In the genomic region with DNA sequence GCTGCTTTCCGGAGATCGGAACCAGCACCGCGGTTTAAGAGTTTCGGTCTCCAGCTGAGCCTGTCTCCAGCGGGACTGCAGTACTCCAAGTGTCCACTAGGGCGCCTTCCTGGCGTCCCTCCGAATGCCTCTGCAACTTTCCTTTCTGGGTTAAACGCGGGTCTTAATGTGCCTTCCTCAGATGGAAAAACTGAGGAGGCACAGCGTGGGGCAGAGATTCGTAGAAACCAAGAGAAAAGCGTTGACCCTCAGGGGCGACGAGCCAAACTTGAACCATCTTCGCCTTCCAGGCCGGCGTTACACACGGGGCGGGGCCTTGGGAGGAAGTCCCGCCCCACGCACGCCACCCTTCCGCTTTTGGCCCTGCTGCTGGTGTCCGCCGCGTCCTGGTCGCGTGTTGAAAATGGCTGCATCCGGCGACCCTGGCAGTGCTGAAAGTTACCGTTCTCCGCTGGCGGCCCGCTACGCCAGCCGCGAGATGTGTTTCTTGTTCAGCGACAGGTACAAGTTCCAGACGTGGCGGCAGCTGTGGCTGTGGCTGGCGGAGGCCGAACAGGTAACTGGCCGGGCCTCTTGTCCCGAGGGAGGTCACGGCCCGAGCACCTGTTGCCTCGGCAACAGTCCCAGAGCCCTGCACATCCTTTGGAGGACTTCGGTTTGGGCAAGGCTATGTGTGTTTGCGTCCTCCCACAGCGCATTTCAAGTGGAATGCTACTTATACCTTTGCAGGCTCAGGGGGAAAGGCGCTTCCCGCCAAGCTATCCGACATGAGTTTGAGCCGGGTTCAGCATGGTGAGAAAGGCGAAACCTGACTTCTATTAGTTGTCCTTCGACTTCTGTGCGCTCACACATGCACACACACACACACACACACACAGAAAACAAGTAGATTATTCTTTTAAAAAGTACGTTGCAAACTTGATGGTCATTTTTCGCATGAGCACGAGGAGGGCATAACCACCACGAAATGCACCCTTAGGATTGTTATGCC, we compare ENCODE assay signal across 8 mouse cellular contexts. TPM values are rescaled to one million over a fixed set of nuclear protein-coding genes. Genes with fewer than 3 reads are reported as not detected.
A peak's percentile ranks its signal among the peaks of the same experiment; 100 is the strongest.
DNase-seq lines count a peak whose midpoint lies in the region; ATAC-seq and TF ChIP-seq lines count a peak whose summit lies in the region.

A gene (plus strand): TSS at position 346 of the 991 bp plus-strand sequence.

- peak within 1 kb of the TSS; percentile 74 for H3K4me2 ChIP-seq in lung, postnatal 0 days (replicated peaks; ENCODE audit: low read depth, low read length)

- no peaks in the 10 kb centered on the region for H3K9me3 ChIP-seq in hindbrain, embryonic 10.5 days
- H3K9me3 ChIP-seq in lung, postnatal 0 days (ENCODE audit: low read length): no peaks in the 10 kb centered on the region

- no peak for TF ChIP-seq EP300 in lung, postnatal 0 days (IDR thresholded peaks at IDR 0.05)

- peak within 1 kb of the TSS; percentile 90 for H3K27ac ChIP-seq in hindbrain, embryonic 10.5 days
- H3K27ac ChIP-seq in lung, postnatal 0 days (ENCODE audit: low read length): peak within 1 kb of the TSS; percentile 86

- DNase-seq in MEL-GATA-1-ER (ENCODE audit: extremely low read depth, low read depth): peak; percentile 65
- DNase-seq in cerebellum, adult 8-10 months: peak; percentile 84
- DNase-seq in hindbrain, embryonic 10.5 days (ENCODE audit: low spot score): peak; percentile 93
- DNase-seq in layer of hippocampus, adult 9-11 months: peak; percentile 84
- peak; percentile 94 for DNase-seq in lung, postnatal 0 days (ENCODE audit: low spot score)
- peak; percentile 78 for DNase-seq in ovary, postnatal 14 days (ENCODE audit: low spot score)
- peak; percentile 87 for DNase-seq in thymus, postnatal 14 days

- no peaks in the 10 kb centered on the region for H3K27me3 ChIP-seq in hindbrain, embryonic 10.5 days (ENCODE audit: insufficient read depth, poor library complexity, severe bottlenecking)
- H3K27me3 ChIP-seq in lung, postnatal 0 days (replicated peaks; ENCODE audit: insufficient read depth, low read length): no peaks in the 10 kb centered on the region

- H3K4me1 ChIP-seq in hindbrain, embryonic 10.5 days (replicated peaks): peaks cover 14% of the 10 kb centered on the region
- H3K4me1 ChIP-seq in lung, postnatal 0 days (ENCODE audit: insufficient read depth, low read depth, low read length): peaks cover 8% of the 10 kb centered on the region; the same call in 1 of the 2 replicates

- peak within 1 kb of the TSS; percentile 72 for H3K9ac ChIP-seq in lung, postnatal 0 days (replicated peaks; ENCODE audit: low read depth)

- WGBS in hindbrain, embryonic 10.5 days: 1% methylated on average over 63 of the region's 63 CpGs
- under 1% methylated on average over 63 of the region's 63 CpGs for WGBS in lung, postnatal 0 days

- peak within 1 kb of the TSS; percentile 88 for H3K4me3 ChIP-seq in hindbrain, embryonic 10.5 days
- peak within 1 kb of the TSS; percentile 80 for H3K4me3 ChIP-seq in lung, postnatal 0 days (ENCODE audit: low read depth, low read length)

- peaks cover 31% of the 10 kb centered on the region for H3K36me3 ChIP-seq in hindbrain, embryonic 10.5 days
- no peaks in the 10 kb centered on the region for H3K36me3 ChIP-seq in lung, postnatal 0 days (ENCODE audit: insufficient read depth, low read length)

- ATAC-seq in frontal cortex, adult (ENCODE audit: low TSS enrichment): peak; percentile 96
- peak; percentile 98 for ATAC-seq in lung, postnatal 0 days

- TF ChIP-seq CTCF in lung, postnatal 0 days (IDR thresholded peaks at IDR 0.05): peak; percentile 97

RNA-seq across cellular contexts. Expression of the gene that starts here (rescaled TPM):
- 195 and 203 TPM in 2 replicates for polyA plus RNA-seq in hindbrain, embryonic 10.5 days (2016; fragmentation: Nextera tagmentation; extraction: Ambion mirVana)
- polyA plus RNA-seq in lung, postnatal 0 days (2015; fragmentation: Nextera tagmentation; extraction: Ambion mirVana): 51.9 and 62.6 TPM in 2 replicates

Comparison
In these comparisons a context has a peak if more than half of its experiments do, and no peak if none do; other contexts are left out.
1. Peak in every context shown above with its lines: DNase-seq, ATAC-seq, H3K4me3 ChIP-seq and H3K27ac ChIP-seq.